Mouse (Mus musculus) heart, embryonic 11.5 days (tissue): ENCODE measurements around the gene Il16. TPM values are rescaled to one million over a fixed set of nuclear protein-coding genes. Genes with fewer than 3 reads are reported as not detected.
"Not testable (repeated sequence)": the region's sequence is repeated elsewhere in the genome, so short reads cannot be mapped to it uniquely, and the experiment has no call there.

Experiments used
- ATAC-seq: fragments of 200-750 bp; cut with Nextera tagmentation; replicated peaks from 2 replicates; pipeline ENCODE4 v1.8.0; 2017; ENCODE audit warnings: moderate library complexity; ENCODE audit not compliant: insufficient number of reproducible peaks, low FRiP score, low TSS enrichment
- H3K27ac ChIP-seq: fragments of 300-500 bp; sonication (generic); 2 replicates; pipeline ENCODE4 v1.5.1; 2014; ENCODE audit warnings: mild to moderate bottlenecking, low read depth, low read length
- H3K27me3 ChIP-seq: fragments of 300-500 bp; sonication (generic); 2 replicates; pipeline ENCODE4 v1.6.1; 2014; ENCODE audit warnings: mild to moderate bottlenecking, low read length, mixed read lengths; ENCODE audit not compliant: control insufficient read depth, insufficient read depth
- H3K36me3 ChIP-seq: fragments of 300-500 bp; sonication (generic); 2 replicates; pipeline ENCODE4 v1.6.1; 2014; ENCODE audit warnings: mild to moderate bottlenecking, low read length, moderate library complexity, mixed read lengths; ENCODE audit not compliant: control insufficient read depth, insufficient read depth
- H3K4me1 ChIP-seq: fragments of 300-500 bp; sonication (generic); 2 replicates; pipeline ENCODE4 v1.6.1; 2014; ENCODE audit warnings: low read length; ENCODE audit not compliant: control insufficient read depth, insufficient read depth
- H3K4me2 ChIP-seq: fragments of 300-500 bp; sonication (generic); 2 replicates; pipeline ENCODE4 v1.6.1; 2014; ENCODE audit warnings: mild to moderate bottlenecking, moderate library complexity
- H3K4me3 ChIP-seq: fragments of 300-500 bp; sonication (generic); 2 replicates; pipeline ENCODE4 v1.5.1; 2014; ENCODE audit warnings: low read depth, low read length
- H3K9ac ChIP-seq: fragments of 300-500 bp; sonication (generic); 2 replicates; pipeline ENCODE4 v1.6.1; 2014; ENCODE audit warnings: mild to moderate bottlenecking, low read depth, low read length, moderate library complexity
- H3K9me3 ChIP-seq: fragments of 300-500 bp; sonication (generic); replicated peaks from 2 replicates; pipeline ENCODE4 v1.6.1; 2016; ENCODE audit warnings: low read length; ENCODE audit not compliant: control insufficient read depth
- WGBS: fragments of 180-500 bp; shearing (Covaris S2); extraction: QIAGEN DNeasy Blood & Tissue Kit; methylation state at CpG from one replicate; pipeline ENCODE4 v1.1.7; 2014; ENCODE audit not compliant: insufficient replicate concordance; 5-methylcytosine and 5-hydroxymethylcytosine counted together
- polyA plus RNA-seq: library from polyadenylated mRNA; unstranded; fragments of >200 nt; fragmentation: Nextera tagmentation; extraction: Ambion mirVana; gene quantifications from 2 replicates; pipeline ENCODE4 v1.2.1, GENCODE M21; 2014

Il16 gene
- polyA plus RNA-seq, 1 experiment from 2014 or later: 2.1 TPM

DNA sequence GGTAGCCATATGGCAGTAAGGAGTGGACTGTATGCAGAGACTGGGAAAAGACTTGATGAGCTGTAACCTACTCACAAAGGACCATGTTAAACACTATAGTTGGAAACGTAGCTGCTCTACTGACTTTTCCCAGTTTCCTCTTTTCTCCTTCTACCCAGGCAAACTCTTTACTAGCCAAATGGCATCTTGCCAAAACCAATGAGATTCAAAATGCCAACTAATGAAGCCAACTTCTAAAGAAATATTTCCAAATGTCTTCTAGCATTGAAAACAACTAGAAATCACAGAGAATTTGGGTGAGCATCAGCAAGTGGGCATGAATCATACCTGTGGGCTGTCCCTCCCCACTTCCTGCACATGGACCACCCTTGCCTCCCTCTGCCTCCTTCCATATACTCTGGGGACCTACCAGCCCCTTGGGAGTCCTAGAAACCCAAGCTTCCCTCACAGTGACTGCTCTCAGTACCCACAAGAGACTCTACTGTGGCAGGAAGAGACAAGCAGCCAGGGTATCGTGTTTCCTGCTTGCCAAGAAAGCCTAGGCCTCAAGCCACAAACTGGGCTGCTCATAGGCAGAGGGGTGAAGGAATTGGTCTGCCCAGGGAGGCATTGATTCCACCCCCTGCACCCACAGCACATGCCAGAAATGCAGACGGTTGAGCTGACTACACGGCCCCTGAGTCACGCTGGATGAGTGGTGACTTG, 28.4 kb downstream of the Il16 start:
- WGBS: 69% methylated on average over 5 of the region's 5 CpGs
- Histone ChIP-seq H3K36me3 (no peaks in the 10 kb centered on the region), H3K9me3 (no peaks in the 10 kb centered on the region), H3K27ac (no peak overlapping the region), H3K4me1 (no peaks in the 10 kb centered on the region), H3K4me2 (no peak overlapping the region), H3K27me3 (no peaks in the 10 kb centered on the region), H3K4me3 (no peak overlapping the region), H3K9ac (no peak overlapping the region)
- no peak for ATAC-seq

DNA sequence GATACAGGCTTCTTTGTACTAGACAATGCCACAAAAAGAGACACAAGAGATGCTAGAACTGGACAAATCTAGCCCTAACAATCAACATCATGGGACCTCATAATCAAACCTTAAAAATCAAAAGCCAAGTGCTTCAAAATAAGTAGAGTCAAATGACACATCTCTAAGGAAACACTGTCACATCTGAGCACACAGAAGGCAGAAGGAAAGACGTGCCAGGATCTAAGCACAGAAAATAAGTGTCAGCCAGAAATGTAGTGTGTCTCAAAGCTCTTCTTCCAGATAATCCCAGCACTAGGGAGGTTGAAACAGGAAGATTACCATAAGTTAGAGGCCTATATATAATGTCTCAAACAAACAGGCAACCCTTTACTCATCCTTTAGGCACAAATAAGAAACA, 31.9 kb downstream of the Il16 start:
- Histone ChIP-seq H3K36me3 (no peaks in the 10 kb centered on the region), H3K27me3 (no peaks in the 10 kb centered on the region), H3K4me3 (no peak overlapping the region), H3K9ac (no peak overlapping the region), H3K27ac (no peak overlapping the region), H3K4me2 (no peak overlapping the region), H3K4me1 (no peaks in the 10 kb centered on the region), H3K9me3 (no peaks in the 10 kb centered on the region)
- WGBS: 65% methylated on average over 1 of the region's 1 CpGs
- no peak for ATAC-seq

DNA sequence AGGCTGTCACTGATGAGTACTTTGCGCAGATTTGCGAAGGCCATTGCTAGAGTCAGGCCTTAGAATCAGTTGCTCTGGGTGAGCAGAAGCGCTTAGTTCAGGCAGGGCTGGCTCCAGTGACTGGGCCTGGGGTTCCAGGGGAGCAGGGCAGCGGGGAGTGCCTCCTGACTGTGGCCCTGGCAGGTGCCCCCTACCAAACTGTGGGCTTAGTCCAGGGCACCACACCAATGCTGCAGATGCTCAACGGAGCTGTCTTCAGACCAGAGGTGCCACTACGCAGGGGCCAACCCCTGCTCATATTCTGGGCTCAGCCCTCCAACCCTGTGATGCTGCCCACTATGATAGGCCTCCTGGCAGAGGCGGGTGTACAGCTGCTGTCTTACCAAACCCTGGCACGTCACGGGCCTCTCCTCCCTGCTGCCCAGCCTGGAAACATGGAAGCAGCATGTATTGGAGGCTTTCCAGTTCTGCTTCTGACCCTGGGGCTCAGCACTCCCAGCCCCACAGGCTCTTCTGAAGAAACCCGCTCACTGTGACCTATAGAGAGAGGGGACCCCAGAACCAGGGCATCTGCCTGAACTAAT, 33.8 kb downstream of the Il16 start:
- H3K9me3 ChIP-seq, H3K4me3 ChIP-seq, H3K27ac ChIP-seq, H3K4me1 ChIP-seq, H3K4me2 ChIP-seq, ATAC-seq, H3K9ac ChIP-seq, H3K27me3 ChIP-seq, H3K36me3 ChIP-seq: not testable (repeated sequence)
- WGBS: 80% methylated on average over 10 of the region's 10 CpGs

DNA sequence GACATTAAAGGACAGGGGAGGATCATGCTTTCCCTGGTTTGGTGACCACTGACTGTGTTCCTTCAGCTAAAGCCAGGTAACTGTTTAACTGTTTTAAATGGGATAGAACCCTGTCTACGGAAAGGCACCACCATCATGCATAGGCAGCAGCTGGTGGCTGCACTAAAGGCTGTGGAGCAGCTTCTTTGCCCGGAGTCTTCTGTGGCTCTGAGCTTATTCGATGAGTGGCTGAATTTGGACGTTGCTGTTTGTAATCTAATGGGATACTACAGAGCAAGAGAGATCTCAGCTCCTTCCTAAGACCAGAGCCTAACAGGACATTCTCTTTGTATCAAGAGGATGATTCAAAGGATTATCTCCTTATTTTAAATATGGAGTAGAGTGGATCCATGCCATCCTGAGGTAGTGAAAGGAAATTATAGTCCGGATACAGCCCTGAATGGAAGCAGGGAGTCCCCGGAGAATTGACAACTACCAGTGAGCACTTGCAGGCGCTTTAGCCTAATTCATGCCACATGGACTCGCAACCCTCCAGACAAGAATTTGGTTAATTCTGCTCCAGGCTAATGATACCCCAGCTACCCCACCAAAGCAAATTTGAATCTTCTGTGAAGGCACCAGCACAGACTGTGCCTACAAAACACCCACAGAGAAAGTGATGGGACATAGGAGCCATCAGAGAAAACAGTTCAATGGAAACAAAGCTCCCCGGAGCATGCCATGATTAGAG, 42.3 kb downstream of the Il16 start:
- H3K4me2 ChIP-seq: no peak overlapping the region
- H3K4me1 ChIP-seq: no peaks in the 10 kb centered on the region
- ATAC-seq: no peak
- no peak overlapping the region for H3K9ac ChIP-seq
- WGBS: 65% methylated on average over 9 of the region's 9 CpGs
- no peak overlapping the region for H3K4me3 ChIP-seq
- H3K9me3 ChIP-seq: no peaks in the 10 kb centered on the region
- no peak overlapping the region for H3K27ac ChIP-seq
- H3K36me3 ChIP-seq: no peaks in the 10 kb centered on the region
- no peaks in the 10 kb centered on the region for H3K27me3 ChIP-seq

DNA sequence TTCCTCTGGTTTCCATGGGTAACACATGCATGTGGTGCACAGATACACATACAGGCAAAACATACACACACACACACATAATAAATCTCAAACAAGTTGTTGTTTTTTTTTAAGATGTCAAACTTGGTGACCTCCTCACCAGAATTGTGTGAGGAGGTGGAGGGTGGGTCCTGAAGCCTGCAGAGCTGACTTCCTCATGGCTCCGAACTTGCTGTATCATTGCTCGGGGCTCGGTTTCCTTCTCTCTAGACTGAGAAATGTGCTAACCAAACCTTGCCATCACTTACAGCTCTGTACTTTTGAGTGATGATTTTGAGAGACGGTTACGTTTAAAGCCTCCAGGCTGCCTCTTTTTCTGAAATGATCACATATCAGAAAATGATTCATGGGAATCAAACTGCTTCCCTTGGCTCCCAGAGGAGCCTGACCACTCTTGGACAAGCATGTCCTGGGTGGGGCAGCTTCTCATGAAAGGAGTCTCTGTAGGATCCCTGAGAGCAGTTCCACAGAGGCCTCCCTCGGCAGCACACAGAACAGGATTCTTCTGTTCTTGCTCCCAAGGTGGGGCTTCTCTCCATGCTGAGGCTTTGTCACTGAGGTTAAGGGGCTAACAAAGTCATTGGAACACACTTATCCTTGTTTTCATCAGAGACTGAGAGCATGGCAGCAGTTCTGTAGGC, 46.3 kb downstream of the Il16 start:
- no peaks in the 10 kb centered on the region for H3K4me1 ChIP-seq
- no peak overlapping the region for H3K27ac ChIP-seq
- H3K36me3 ChIP-seq: no peaks in the 10 kb centered on the region
- ATAC-seq: no peak
- WGBS: 83% methylated on average over 6 of the region's 6 CpGs
- H3K27me3 ChIP-seq: no peaks in the 10 kb centered on the region
- H3K9me3 ChIP-seq: no peaks in the 10 kb centered on the region
- no peak overlapping the region for H3K4me2 ChIP-seq
- H3K4me3 ChIP-seq: no peak overlapping the region
- H3K9ac ChIP-seq: no peak overlapping the region

DNA sequence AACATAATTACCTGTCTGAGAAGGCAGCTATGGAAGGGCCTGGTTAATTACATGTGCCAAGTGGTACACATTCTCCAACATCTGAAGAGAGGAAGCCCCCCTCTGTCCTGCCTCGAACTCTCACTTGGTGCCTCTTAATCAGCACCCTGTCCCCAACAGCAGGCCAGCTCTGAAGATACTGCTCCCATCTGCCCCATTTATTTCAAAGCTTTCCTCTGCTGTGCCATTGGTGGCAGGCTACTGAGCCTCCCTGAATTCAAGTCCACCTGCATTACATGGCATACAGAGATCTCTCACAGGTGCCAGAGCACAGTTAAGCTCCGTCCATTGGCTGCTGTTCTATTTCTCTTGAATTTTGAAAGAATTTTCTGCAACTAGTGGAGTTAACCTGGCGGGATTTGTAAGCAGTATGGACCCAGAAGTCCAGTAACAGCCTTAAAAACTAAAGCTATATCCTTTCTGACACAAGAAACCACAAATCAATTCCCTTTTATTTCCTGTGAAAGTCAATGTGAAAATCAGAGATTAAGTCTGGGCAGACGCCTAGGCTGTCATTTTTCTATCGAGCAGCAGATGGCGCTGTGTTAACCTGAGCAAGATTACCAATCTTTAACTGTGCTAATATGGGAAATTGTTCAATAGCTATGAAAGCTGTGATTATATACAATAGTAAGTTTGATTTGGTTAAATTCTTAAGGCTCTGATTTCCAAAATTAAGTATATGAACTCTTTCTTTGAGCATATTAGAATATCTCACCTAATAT, 49.9 kb downstream of the Il16 start:
- WGBS: 24% methylated on average over 6 of the region's 6 CpGs
- H3K4me1 ChIP-seq: no peaks in the 10 kb centered on the region
- no peak overlapping the region for H3K4me3 ChIP-seq
- H3K36me3 ChIP-seq: no peaks in the 10 kb centered on the region
- no peaks in the 10 kb centered on the region for H3K27me3 ChIP-seq
- ATAC-seq: no peak
- H3K4me2 ChIP-seq: no peak overlapping the region
- no peaks in the 10 kb centered on the region for H3K9me3 ChIP-seq
- no peak overlapping the region for H3K9ac ChIP-seq
- no peak overlapping the region for H3K27ac ChIP-seq

DNA sequence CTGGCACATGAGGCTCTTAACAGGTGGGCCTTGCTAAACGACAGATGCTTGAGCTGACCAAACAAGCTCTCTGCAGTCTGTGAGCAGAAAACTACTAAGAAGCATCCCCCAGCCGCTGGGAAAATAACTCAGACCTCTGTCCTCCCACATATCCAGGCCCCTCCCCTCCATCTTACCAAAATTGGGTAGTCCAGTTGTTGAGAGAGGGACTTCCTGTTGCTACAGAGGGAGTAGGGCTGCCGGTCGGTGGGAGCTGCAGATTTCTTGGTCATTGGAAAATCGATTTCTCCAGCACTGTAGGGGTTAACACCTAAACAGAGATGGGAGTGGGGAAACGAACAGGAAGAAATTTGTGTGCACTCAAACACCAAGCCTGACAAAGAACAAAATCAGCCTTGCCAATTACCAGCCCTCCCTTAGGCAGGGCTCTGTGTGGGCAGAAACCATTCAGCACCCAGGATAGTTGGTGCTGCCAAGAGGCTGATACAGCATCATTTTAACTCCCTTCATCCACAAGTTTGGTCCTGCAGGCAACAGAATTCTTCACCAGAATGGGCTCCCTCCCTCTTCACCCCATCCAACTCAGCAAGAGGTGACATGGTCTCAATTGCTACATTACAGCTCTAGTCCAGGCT, 62.8 kb downstream of the Il16 start:
- Histone ChIP-seq H3K9ac (no peak overlapping the region), H3K4me2 (no peak overlapping the region), H3K36me3 (no peaks in the 10 kb centered on the region), H3K27ac (no peak overlapping the region), H3K9me3 (no peaks in the 10 kb centered on the region), H3K4me1 (no peaks in the 10 kb centered on the region), H3K27me3 (no peaks in the 10 kb centered on the region), H3K4me3 (no peak overlapping the region)
- ATAC-seq: no peak
- WGBS: 33% methylated on average over 6 of the region's 6 CpGs

DNA sequence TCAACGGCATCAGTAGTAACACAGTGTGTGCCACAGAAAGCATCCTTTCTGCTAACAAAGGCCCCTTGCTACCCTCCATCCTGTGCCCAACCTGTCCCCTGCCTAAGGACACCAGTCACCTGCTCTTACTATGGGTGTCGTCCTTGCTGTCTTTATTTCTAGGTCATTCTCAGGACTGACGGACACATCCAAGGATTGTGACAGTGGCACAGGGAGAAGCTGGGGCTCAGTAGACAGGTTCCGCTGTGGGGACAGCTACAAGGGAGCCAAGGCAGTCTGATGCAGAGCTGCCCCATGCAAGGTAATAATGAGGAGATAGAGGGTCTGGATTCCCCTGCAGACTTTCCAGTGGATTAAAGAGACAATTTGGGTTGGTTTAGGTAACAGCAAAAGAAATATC, 67.0 kb downstream of the Il16 start:
- ATAC-seq: no peak
- Histone ChIP-seq H3K36me3 (no peaks in the 10 kb centered on the region), H3K9ac (no peak overlapping the region), H3K27ac (no peak overlapping the region), H3K9me3 (no peaks in the 10 kb centered on the region), H3K4me3 (no peak overlapping the region), H3K27me3 (no peaks in the 10 kb centered on the region), H3K4me1 (no peaks in the 10 kb centered on the region), H3K4me2 (no peak overlapping the region)
- 75% methylated on average over 4 of the region's 4 CpGs for WGBS
